Mouse (Mus musculus) T-cell, adult 2 months (primary cell): ENCODE data around the gene Scube3.
A peak's percentile ranks its signal among the peaks of the same experiment; 100 is the strongest.

Experiments
- DNase-seq: peaks from one replicate; pipeline ENCODE4 v3.0.0; 2022; ENCODE audit warnings: low spot score

Gene Scube3

GRCm38 (mm10) chr17:28177540-28178046 is 35.7 kb downstream of the Scube3 start:
- no peak for DNase-seq

DNA sequence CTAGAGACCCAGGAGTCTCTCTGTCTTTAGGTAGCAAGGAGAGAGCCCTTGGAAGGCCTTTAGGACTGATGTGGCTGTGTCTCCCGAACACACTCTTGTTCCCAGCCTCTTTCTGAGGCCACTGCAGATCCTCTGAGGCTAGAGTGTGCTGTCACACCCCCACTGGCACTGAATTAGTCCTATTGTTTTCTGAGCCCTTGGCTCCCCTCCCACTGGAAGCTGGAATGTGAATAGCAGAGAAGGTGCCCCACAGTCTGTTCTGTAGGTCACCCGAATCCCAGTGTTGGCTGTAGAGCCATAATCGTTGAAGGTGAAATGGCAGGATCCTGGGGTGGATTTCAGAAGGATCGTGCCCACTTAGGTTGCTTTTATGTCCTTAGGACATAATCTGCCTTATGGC is 38.4 kb downstream of the Scube3 start:
- DNase-seq = no peak

DNA sequence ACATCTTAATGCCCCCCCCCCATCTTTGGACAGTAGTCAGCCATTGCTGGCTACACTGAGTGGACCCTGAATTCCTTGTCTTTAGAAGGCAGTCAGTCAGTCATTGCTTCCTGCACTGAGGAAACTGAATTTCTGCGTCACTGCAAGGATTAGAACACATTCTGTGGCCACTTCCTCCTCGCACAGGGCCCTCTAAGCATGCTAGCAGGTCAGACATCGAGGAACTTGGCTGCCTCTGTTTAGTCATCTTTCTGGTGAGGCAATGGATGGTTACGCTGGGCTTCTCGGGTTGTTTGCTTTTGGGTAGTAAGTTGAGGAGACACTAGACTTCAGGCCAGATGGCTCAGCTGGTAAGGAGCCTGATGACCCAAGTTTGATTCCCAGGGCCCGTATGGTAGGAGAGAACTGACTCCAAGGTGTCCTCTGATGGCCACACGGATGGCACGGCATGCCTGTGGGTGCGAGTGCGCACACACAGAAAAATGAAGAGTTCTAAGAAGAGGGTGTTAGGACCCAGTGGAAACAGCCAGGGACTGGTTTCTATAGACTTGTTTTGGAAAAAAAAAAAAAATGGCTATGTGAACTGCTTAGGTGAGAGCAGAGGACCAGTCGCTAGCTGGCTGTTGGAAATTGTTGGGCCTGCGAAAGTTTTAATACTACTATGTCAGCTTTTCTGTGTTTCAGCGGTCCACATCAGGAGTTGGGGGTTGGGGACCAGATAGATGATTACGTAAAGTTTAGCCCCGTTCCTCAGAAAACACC is 39.0 kb downstream of the Scube3 start:
- no peak for DNase-seq

DNA sequence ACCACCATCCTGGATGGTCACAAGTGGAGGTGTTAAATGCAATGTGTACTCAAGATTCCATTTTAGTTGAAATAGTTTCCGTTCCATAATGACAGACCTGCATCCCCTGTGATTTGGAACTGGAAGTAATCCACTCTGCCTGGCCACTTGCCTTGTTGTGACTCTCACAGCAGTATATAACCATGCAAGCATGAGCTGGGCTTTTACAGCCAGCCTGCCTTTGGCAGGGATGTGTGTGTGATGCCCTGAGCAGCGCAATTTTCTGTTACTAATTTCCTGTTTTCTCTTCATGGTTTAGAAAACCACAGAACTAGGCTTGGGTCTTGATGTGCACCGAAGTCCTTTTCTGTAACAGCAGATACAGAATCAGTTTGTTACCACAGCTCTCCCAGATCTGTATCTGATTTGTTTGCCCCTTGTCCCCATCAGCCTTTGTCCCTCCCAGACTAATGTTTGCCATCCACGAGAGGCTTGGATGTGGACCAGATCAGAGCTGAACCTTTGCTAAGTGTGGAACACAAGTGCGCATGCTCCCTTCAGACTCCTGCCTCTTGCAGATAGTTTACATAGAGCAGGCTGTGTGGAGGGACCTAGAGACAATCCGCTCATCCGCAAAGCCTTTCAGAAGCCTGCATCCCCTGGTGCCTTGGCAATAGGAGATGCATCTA is 43.2 kb downstream of the Scube3 start:
- DNase-seq = no peak

DNA sequence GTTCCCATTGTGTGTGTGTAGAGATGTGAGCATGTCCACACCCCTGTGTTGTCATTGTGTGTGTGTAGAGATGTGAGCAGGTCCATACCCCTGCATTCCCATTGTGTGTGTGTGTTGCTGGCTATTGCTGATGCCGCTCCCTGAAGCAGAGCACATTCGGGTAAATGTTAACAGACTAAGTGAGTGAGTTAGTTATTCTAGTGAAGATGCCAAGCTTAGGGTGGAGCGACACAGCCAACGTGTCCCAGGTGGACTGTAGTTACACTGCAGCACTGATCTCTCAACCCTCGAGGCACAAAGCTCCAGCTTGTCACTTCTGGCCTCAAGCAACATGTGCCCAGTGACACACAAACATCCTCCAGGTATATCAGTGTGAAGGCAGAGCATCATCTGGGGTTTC is 46.4 kb downstream of the Scube3 start:
- no peak for DNase-seq

DNA sequence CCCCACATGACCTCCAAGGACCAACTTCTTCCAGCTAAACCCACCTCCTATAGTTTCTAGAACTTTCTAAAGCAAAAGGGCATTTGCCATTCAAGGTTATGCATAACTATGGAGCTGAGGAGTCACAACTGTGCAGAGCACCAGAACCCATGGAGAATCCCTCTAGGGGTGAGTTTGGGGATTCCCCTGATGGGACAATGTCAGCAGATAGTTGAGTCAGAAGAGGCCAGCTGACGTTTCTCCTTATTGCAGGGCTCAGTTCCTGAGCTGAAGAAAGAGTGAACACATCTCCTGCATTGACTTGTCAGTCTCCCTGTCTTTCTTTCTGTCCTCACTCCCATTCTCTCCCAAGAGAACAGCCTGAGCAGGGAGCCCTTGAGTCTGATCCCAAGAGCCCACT is 50.8 kb downstream of the Scube3 start:
- DNase-seq = no peak

DNA sequence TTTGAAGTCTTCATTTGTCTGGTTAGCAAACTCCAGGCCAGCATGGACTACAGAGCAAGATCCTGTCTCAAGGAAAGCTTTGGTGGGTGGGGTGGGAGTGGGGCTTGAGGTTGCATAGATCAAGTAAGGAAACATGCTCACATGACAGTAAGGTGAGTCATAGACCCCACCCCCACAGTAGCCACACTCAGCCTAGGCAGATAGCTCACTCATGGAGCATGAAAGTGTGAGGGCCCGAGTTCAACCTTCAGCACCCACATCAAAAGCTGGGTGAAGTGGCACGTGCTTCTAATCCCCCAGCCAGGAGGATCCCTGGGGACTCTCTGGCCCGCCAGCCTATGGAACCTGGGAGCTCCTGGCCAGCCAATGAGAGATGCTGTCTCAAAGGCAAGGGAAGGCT is 51.6 kb downstream of the Scube3 start:
- DNase-seq = no peak

DNA sequence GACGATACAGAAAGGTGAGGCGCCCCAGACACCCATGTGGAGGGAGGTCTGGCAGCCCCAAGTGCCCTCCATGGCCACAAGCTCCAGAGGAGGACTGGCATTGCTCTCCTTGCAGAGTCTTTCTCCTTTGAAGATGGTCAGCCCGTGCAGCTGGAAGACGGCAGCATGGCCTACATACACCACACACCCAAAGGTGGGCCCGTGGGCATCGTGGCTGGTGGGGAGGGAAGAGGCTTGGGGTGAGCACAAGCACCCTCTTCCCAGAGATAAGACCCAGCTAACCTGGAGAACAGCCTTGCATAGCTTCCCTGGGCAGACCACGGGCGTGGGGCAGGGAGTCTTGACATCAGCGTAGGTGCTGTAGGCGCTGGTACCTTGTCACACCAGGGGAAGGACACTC is 53.1 kb downstream of the Scube3 start:
- DNase-seq = no peak

- no peak for DNase-seq
Measured at GRCm38 (mm10) chr17:28197646-28198045, 55.7 kb downstream of the Scube3 start.

DNA sequence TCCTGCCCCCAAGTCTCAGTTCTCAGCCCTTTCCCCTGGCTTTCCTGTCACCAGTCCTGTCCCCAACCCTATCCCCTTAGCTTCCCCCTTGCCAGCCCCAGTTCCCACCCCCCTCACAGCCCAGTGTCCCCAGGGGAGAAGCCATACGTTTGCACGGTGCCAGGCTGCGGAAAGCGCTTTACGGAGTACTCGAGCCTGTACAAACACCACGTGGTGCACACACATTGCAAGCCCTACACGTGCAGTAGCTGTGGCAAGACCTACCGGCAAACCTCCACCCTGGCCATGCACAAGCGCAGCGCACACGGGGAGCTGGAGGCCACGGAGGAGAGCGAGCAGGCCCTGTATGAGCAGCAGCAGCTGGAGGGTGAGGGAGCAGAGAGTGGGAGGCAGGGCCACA is 60.0 kb downstream of the Scube3 start:
- no peak for DNase-seq

GRCm38 (mm10) chr17:28204052-28204720 is 62.2 kb downstream of the Scube3 start:
- peak; percentile 72 for DNase-seq

DNA sequence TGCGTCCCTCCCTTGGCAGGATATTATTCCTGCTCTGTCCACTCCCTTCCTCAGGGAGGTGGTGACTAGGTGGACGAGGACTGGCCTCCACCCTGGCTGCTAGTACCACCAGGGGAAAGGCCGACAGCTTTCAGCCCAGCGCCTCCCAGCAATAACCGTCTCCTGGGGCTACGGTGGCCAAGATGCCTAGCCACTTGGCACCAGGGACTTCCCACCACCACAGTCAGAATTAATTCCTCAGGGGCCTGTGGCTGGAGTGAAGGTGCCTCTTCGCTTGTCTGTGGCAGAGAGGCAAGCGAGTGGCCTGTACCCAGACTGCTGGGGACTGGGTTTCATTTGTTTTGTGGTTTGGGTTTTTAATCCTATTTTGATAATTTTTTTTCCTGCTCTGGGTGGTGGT is 63.5 kb downstream of the Scube3 start:
- DNase-seq = no peak

DNA sequence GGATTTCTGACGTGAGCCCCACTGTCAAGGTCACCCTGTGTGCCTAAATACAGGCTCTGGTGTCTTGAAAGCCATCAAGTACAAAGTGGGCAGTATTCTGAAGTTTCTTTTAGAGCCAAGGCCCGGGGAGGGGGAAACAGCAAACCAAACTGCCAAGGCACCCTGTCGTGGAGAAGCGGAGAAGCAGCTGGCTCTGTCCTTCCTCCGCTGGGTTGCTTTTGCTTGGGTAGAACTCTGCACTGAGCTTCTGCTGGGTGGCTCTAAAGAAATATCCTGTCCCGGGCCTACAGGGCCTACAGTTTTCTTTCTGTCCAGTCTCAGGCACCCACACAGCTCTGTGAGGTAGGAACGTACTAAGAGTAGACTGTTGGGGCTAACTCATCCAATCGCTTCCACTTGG is 65.2 kb downstream of the Scube3 start:
- DNase-seq = peak; percentile 21

GRCm38 (mm10) chr17:28207591-28208313 is 65.8 kb downstream of the Scube3 start, which contains the start of gene Def6:
Gene Def6 (plus strand): TSS chr17:28207778.
- peak; percentile 87 for DNase-seq

DNA sequence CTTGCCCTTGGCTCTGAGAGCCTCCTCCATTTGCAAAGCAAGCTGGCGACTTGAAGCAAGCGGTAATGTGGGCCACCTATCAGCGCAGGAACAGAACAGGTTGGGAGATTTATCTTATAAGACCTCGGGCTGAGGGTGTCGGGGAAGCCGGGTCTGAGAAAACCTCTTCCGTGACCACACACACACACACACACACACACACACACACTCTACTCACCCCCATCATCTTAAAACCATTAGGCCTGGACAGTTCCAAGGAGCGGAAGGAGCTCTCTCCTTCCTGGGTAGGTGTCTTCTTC is 66.3 kb downstream of the Scube3 start:
- DNase-seq = no peak

DNA sequence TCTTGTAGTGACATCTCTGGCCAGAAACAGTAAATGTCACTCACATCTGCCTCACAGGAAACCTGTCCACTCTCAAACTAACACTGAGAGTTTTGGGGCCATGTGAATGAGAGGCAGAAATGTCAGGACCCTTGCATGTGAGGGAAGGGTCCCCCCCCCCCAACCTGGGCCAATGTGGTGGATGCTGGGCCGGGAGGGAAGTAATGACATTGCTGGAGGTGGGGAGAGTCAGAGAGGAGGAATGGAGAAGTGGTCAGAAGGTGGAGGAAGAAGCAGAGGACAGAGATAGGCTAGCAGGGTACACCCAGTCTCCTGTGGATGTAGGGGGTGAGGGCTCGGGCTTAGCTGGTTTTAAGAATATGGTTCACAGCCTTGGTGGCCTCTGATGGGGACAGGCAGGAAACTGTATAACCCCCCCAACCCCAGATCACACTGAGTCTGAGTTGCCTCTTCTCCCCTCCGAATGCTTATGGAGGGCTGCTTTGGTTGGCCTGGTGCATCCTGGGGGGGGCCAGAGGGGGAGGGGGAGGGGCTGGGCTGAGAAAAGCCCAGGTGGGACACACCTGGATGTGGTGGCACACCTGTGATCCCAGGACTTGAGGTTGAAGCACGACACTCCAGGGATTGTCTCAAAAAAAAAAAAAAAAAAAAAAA is 67.6 kb downstream of the Scube3 start:
- DNase-seq = peak; percentile 27

GRCm38 (mm10) chr17:28211921-28212341 is 70.0 kb downstream of the Scube3 start:
- DNase-seq = peak; percentile 96

- no peak for DNase-seq
Measured at GRCm38 (mm10) chr17:28212391-28212790, 70.5 kb downstream of the Scube3 start.

DNA sequence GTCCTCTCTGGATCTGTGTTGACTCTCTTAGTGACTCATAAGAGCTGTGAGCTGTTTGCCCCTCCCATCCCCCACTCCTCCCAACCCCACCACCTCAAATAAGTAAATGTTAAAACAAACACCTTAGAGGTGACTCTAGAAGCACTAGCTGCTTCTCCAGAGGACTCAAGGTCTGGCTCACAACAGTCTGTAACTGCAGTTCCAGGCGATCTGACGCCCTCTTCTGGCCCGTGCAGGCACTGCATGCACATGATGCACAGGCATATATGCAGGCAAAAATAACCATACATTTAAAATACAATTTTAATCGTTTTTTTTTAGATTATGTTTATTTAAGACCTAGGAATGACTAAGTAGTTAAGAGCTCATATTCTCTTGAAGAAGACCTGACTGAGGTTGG is 71.3 kb downstream of the Scube3 start:
- peak; percentile 57 for DNase-seq

DNA sequence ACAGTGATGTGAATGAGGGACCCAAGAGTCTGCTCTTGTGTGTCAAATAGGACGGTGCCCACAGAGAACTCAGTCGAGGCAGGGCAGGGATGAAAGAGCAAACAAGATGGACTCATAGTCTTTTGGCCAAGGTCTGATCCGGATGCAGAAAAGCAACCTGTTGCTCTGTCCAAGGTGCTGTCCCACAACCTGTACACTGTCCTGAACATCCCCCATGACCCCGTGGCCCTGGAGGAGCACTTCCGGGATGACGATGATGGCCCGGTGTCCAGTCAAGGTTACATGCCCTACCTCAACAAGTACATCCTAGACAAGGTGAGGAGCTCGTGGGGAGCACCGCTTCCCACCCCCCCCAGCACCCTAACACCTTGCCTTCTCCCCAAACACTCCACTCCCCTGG is 74.8 kb downstream of the Scube3 start:
- no peak for DNase-seq

DNA sequence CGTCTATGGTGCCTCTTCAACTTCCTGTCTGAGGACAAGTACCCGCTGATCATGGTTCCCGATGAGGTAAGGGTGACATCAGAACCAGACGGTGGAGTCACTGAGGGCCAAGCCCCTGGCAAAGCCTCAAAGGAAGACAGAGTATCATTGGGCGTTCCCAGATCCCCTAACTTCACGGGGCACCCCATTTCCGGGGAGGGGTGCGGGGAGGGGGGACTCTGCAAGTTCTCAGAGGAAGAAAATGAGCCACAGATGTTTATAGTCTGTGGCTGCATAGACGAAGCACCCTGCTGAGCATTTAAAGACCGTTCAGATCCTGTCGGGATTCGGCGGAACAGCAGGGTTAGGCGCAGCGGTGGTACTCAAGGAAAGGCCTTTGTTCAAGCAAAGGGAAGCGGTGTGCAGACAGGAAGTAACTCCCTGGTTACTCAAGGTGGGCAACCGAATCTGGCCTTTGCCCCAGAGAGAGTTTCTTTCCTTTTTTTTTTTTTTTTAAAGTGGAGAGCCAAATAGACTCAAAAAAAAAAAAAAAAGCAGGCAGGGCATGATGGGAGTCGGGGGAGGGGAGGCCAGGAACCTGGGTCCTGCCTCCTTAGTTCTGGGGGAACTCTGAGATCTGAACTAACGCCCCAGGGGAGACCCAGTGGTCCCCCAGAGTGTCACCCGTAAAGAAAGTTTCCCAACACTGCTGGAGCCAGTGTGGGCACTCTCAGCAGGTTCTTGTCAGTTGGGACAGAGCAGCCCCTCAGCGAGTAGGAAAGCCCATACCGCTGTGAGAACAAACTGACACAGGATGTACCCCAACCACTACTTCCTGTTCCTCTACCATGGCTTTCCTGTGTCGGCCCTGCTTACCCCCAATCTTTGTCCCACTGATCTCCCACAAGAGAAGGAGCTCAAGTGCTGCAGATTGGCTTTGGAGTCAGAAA is 76.0 kb downstream of the Scube3 start:
- DNase-seq = peak; percentile 95
